ENCODE assay signal across 35 mouse cellular contexts in genomic region chr3:119381119-119381518, GRCm38 (mm10).
"Had no signal": no experiment of that assay in that cellular context is flagged by ENCODE, and none has a peak within 500 bp of the region (broad histone marks: within the 10 kb centered on the region; RNA-seq: fewer than 3 reads in every experiment).

No protein-coding gene starts in this region.

- H3K9ac ChIP-seq: heart, embryonic 12.5 days; heart, embryonic 13.5 days; heart, embryonic 15.5 days; hindbrain, embryonic 12.5 days; hindbrain, embryonic 13.5 days; hindbrain, embryonic 14.5 days; hindbrain, embryonic 15.5 days; intestine, embryonic 15.5 days; kidney, embryonic 15.5 days had no signal

- ATAC-seq: hindbrain, embryonic 16.5 days; hindbrain, postnatal 0 days; inflammation-experienced regulatory T-cells, adult 6 months; intestine, embryonic 15.5 days; intestine, embryonic 16.5 days; intestine, postnatal 0 days had no signal

- H3K4me3 ChIP-seq: heart, embryonic 10.5 days; heart, embryonic 12.5 days; heart, embryonic 13.5 days; heart, embryonic 15.5 days; hindbrain, embryonic 10.5 days; hindbrain, embryonic 12.5 days; hindbrain, embryonic 13.5 days; hindbrain, embryonic 15.5 days; intestine, embryonic 15.5 days; kidney, embryonic 15.5 days; layer of hippocampus, adult 2 months had no signal

- H3K9me3 ChIP-seq: heart, embryonic 10.5 days; heart, embryonic 12.5 days; heart, embryonic 13.5 days; heart, embryonic 15.5 days; hindbrain, embryonic 10.5 days; hindbrain, embryonic 12.5 days; hindbrain, embryonic 13.5 days; hindbrain, embryonic 15.5 days; intestine, embryonic 15.5 days; kidney, embryonic 15.5 days had no signal

- H3K36me3 ChIP-seq: heart, embryonic 10.5 days; heart, embryonic 12.5 days; heart, embryonic 13.5 days; heart, embryonic 15.5 days; hindbrain, embryonic 10.5 days; hindbrain, embryonic 12.5 days; hindbrain, embryonic 13.5 days; hindbrain, embryonic 15.5 days; intestine, embryonic 15.5 days; kidney, embryonic 15.5 days had no signal

- H3K27me3 ChIP-seq: heart, embryonic 12.5 days; heart, embryonic 13.5 days; heart, embryonic 15.5 days; hindbrain, embryonic 12.5 days; hindbrain, embryonic 13.5 days; hindbrain, embryonic 15.5 days; intestine, embryonic 15.5 days; kidney, embryonic 15.5 days had no signal

- H3K4me2 ChIP-seq: heart, embryonic 11.5 days; heart, embryonic 12.5 days; heart, embryonic 13.5 days; heart, embryonic 15.5 days; hindbrain, embryonic 12.5 days; hindbrain, embryonic 13.5 days; hindbrain, embryonic 14.5 days; hindbrain, embryonic 15.5 days; intestine, embryonic 15.5 days; kidney, embryonic 15.5 days had no signal

- H3K4me1 ChIP-seq: heart, embryonic 10.5 days; heart, embryonic 12.5 days; heart, embryonic 13.5 days; heart, embryonic 15.5 days; hindbrain, embryonic 10.5 days; hindbrain, embryonic 12.5 days; hindbrain, embryonic 13.5 days; hindbrain, embryonic 15.5 days; intestine, embryonic 15.5 days; kidney, embryonic 15.5 days had no signal

- H3K27ac ChIP-seq: heart, embryonic 10.5 days; heart, embryonic 13.5 days; heart, embryonic 15.5 days; hindbrain, embryonic 10.5 days; hindbrain, embryonic 12.5 days; hindbrain, embryonic 13.5 days; hindbrain, embryonic 14.5 days; hindbrain, embryonic 15.5 days; hindbrain, postnatal 0 days; intestine, embryonic 15.5 days; kidney, embryonic 15.5 days; kidney, postnatal 0 days; layer of hippocampus, adult 2 months had no signal

- DNase-seq: heart, postnatal 10 days; heart, postnatal 14 days; heart, postnatal 36 days; heart, postnatal 4 days; kidney, adult 11 months; kidney, adult 18-20 months; kidney, adult 2 months; kidney, adult 8-10 months; kidney, adult 9 months; kidney, postnatal 10 days; kidney, postnatal 14 days; kidney, postnatal 25 days; kidney, postnatal 36 days; kidney, postnatal 4 days; layer of hippocampus, adult 9-11 months; layer of hippocampus, postnatal 36 days had no signal
